Mouse (Mus musculus): ENCODE results near the gene Prps1. TPM values are rescaled to one million over a fixed set of nuclear protein-coding genes. Genes with fewer than 3 reads are reported as not detected.
A peak's percentile ranks its signal among the peaks of the same experiment; 100 is the strongest.
"Not testable (repeated sequence)": the region's sequence is repeated elsewhere in the genome, so short reads cannot be mapped to it uniquely, and the experiment has no call there.

Prps1 gene
- polyA plus RNA-seq, 1 experiment from 2014 or later: 96.9 TPM

DNA sequence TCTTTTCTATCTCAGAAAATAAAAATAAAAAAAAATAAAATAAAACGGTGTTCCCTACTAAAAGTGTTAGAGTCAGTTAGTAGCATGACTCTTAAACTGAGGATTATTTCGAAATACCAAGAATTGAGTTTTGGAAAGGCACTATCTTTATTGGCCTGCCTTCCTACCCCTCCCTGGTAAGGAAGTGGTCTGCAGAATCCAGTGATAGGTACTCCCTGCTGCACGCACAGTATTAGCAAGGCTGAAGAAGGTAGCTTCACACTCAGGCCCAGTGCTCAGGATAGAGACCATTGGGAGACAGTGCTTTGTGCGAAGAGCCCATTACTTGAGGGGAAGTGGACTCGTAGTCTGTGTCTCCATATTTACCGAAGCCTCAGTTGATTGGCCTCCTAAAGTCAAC, 21.8 kb downstream of the Prps1 start:
- Histone ChIP-seq H3K4me3 (no peak overlapping the region), H3K9me3 (no peaks in the 10 kb centered on the region), H3K36me3 (replicated peaks) (peaks cover 32% of the 10 kb centered on the region), H3K27me3 (ENCODE audit: poor library complexity, severe bottlenecking) (peaks cover 64% of the 10 kb centered on the region), H3K27ac (no peak overlapping the region), H3K4me1 (no peaks in the 10 kb centered on the region)
- WGBS: 93% methylated on average over 6 of the region's 6 CpGs
- DNase-seq (ENCODE audit: extremely low spot score, low spot score): no peak

DNA sequence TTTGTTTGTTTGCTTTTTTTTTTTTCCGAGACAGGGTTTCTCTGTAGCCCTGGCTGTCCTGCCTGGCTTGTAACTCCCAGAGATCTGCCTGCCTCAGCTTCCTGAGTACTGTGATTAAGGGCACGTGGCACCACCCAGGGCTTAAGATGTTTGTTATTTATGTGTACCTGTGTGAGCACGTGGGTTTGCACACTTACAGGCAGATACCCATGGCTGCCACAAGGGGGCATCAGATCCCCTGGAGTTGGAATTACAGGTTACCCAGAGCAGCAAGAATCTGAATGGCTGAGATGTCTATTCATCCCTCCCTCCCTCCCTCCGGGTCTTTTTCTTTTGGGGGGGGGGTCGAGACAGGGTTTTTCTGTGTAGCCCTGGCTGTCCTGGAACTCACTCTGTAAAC, 22.8 kb downstream of the Prps1 start:
- Histone ChIP-seq H3K27me3 (ENCODE audit: poor library complexity, severe bottlenecking) (peaks cover 62% of the 10 kb centered on the region), H3K9me3 (no peaks in the 10 kb centered on the region), H3K4me3 (no peak overlapping the region), H3K27ac (no peak overlapping the region), H3K4me1 (no peaks in the 10 kb centered on the region), H3K36me3 (replicated peaks) (peaks cover 22% of the 10 kb centered on the region)
- 59% methylated on average over 5 of the region's 5 CpGs for WGBS
- peak; percentile 19 for DNase-seq (ENCODE audit: extremely low spot score, low spot score)

DNA sequence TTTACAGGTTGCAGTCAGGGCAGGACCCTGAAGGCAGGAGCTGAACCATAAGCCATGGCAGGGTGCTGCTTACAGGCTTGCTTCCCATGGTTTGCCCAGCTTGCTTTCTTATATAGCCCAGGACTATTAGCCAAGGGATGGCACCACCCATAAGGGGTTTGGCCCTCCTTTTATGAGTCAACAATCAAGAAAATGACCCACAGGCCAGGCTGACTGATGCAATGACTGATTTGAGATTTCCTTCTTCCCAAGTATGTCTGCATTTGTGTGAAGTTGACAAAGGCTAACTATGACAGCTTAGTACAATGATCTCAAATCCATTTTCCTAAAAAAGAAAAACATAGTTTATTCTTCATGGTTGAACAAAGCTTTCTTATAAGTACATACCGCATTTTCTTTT, 32.8 kb downstream of the Prps1 start:
- H3K4me1 ChIP-seq: no peaks in the 10 kb centered on the region
- H3K9me3 ChIP-seq: no peaks in the 10 kb centered on the region
- peaks cover 91% of the 10 kb centered on the region for H3K27me3 ChIP-seq (ENCODE audit: poor library complexity, severe bottlenecking)
- 82% methylated on average over 1 of the region's 1 CpGs for WGBS
- DNase-seq (ENCODE audit: extremely low spot score, low spot score): no peak
- no peak overlapping the region for H3K4me3 ChIP-seq
- H3K36me3 ChIP-seq (replicated peaks): no peaks in the 10 kb centered on the region
- no peak overlapping the region for H3K27ac ChIP-seq

DNA sequence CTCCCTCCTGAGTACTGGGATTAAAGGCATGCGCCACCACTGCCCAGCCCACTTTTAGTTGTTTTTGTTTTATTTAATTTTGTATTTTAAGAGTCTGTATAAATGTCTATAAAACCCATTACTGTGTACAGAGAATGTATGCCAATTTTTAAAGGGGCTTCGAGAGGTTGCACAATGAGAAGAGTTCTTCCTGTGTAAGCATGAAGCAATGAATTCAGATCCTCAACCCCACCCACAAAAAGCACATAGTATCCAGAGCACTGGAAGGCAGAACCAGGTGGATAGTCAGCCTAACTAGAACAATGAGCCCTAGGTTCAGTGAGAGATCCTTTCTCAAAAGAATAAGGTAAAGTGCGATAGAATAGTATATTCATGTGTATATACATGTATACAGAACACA, 33.8 kb downstream of the Prps1 start:
- WGBS: 86% methylated on average over 3 of the region's 3 CpGs
- Histone ChIP-seq H3K27ac (no peak overlapping the region), H3K9me3 (no peaks in the 10 kb centered on the region), H3K4me1 (no peaks in the 10 kb centered on the region), H3K27me3 (ENCODE audit: poor library complexity, severe bottlenecking) (peaks cover 93% of the 10 kb centered on the region), H3K36me3 (replicated peaks) (no peaks in the 10 kb centered on the region), H3K4me3 (no peak overlapping the region)
- DNase-seq (ENCODE audit: extremely low spot score, low spot score): no peak

DNA sequence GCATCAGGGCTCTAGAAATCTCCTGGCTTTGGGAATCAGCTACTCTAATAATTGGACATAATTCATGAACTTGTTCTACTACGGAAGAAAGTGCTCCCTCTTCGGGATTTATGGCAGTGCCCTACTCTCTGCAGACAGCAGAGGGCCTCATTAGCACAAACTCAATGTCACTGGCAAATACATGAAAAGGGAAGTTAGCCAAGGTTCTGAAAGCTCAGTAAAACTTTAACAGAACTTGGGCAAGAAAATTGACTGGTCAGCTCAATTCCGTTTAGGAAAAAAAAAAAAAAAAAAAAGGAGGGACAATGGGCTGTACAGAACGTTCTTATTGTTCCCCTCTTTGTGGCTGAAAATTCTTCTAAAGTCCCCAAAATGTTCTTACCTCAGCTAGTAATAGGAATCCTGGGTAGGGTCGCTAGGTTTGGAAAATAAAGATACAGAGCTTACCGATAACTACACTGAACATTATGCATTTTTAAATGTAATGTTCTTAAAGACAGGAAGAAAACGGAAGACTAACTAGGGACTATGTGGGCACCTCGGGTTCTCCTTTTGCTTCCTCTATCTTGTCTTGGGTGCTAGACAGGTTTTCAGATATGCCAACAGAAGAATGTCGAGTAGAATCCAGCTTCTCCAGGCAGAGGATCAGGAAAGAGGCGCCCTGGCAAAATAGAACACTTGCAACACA, 35.6 kb downstream of the Prps1 start:
- H3K9me3 ChIP-seq: no peaks in the 10 kb centered on the region
- 65% methylated on average over 10 of the region's 10 CpGs for WGBS
- H3K4me3 ChIP-seq: no peak overlapping the region
- no peak for DNase-seq (ENCODE audit: extremely low spot score, low spot score)
- no peaks in the 10 kb centered on the region for H3K36me3 ChIP-seq (replicated peaks)
- H3K27me3 ChIP-seq (ENCODE audit: poor library complexity, severe bottlenecking): peaks cover 85% of the 10 kb centered on the region
- no peaks in the 10 kb centered on the region for H3K4me1 ChIP-seq
- H3K27ac ChIP-seq: no peak overlapping the region

DNA sequence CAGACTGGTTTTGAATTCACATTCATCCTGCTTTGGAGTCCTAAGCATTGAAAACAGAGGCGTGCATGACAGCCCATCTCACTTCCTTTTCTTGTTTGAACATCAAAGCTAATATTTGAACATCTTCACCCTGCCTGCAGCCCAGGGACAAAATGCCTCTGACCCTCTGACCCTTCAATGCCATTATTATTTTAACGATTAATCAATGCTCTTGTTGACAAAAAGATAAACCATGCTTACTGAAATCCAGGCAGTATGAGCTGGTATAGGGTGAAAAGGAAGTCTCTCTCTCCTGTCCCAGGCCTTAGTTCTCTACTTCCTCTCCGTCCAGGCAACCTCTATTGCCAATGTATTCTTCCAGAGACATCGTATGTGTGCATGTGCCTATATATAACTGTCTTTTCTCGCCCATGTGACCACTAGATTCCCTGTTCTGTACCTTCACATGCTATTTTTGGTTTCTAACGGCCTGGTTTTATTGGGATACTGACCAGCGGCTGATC, 37.2 kb downstream of the Prps1 start:
- no peak overlapping the region for H3K4me3 ChIP-seq
- H3K27ac ChIP-seq: no peak overlapping the region
- 75% methylated on average over 7 of the region's 7 CpGs for WGBS
- no peaks in the 10 kb centered on the region for H3K4me1 ChIP-seq
- no peak for DNase-seq (ENCODE audit: extremely low spot score, low spot score)
- no peaks in the 10 kb centered on the region for H3K36me3 ChIP-seq (replicated peaks)
- H3K9me3 ChIP-seq: no peaks in the 10 kb centered on the region
- peaks cover 87% of the 10 kb centered on the region for H3K27me3 ChIP-seq (ENCODE audit: poor library complexity, severe bottlenecking)

DNA sequence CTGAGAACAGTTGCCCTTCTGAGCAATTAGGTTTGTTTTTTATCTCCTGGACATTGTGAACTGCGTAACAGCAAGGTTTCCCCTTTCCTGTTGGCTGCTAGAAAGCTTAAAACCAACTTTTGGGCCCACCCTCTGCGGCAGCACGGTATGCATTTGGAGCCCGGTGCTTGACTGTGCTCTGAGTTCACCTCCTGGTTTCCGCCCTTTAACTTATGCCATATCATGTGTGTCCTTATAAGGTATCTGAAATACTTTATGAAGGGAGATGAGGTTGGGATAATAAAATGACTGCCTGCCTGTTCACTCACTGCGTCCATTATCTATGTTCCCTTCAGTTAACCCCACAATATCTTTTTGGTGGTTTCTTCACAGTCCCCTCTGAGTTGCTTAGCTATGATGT, 37.8 kb downstream of the Prps1 start:
- H3K4me3 ChIP-seq: no peak overlapping the region
- peaks cover 85% of the 10 kb centered on the region for H3K27me3 ChIP-seq (ENCODE audit: poor library complexity, severe bottlenecking)
- no peaks in the 10 kb centered on the region for H3K9me3 ChIP-seq
- 88% methylated on average over 6 of the region's 6 CpGs for WGBS
- no peaks in the 10 kb centered on the region for H3K4me1 ChIP-seq
- no peaks in the 10 kb centered on the region for H3K36me3 ChIP-seq (replicated peaks)
- H3K27ac ChIP-seq: no peak overlapping the region
- DNase-seq (ENCODE audit: extremely low spot score, low spot score): no peak

DNA sequence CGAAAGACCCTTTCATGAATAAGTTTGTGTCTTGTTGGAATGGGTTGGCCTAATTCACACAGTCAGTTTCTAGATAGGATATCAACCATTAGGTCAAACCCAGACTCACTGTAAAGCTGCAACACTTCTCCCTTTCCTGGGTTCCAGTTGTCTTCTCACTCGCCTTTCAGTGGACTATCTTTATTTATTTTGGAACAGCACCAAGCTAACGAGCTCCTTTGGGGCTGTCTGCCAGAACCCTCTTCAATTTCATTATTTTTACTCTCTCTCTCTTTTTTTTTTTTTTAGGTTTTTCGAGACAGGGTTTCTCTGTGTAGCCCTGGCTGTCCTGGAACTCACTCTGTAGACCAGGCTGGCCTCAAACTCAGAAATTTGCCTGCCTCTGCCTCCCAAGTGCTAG, 42.0 kb downstream of the Prps1 start:
- H3K4me3 ChIP-seq; H3K9me3 ChIP-seq; H3K36me3 ChIP-seq (replicated peaks); H3K4me1 ChIP-seq; H3K27ac ChIP-seq; DNase-seq (ENCODE audit: extremely low spot score, low spot score): not testable (repeated sequence)
- 77% methylated on average over 4 of the region's 4 CpGs for WGBS
- H3K27me3 ChIP-seq (ENCODE audit: poor library complexity, severe bottlenecking): peaks cover 81% of the 10 kb centered on the region

DNA sequence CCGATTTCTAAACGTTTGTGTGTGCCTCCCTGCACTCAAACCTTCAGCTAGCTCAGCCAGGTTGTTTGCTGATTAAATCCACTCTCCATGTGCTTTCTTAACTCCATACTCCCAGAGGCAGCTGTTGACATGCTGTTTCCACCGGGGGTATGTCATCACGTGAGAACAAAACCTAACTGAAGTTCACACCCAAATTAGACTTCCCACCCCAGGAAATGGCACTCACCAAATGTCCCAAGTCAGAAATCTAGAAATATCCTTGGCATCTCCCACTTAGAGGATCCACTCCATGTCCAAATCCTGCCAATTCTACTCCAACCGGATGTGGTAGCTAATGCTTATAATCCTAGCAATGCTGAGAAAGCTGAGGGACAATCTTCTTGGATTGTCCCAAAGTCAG, 43.9 kb downstream of the Prps1 start:
- WGBS: 85% methylated on average over 5 of the region's 5 CpGs
- Histone ChIP-seq H3K4me1 (no peaks in the 10 kb centered on the region), H3K27me3 (ENCODE audit: poor library complexity, severe bottlenecking) (peaks cover 82% of the 10 kb centered on the region), H3K9me3 (no peaks in the 10 kb centered on the region), H3K36me3 (replicated peaks) (no peaks in the 10 kb centered on the region), H3K27ac (no peak overlapping the region), H3K4me3 (no peak overlapping the region)
- DNase-seq (ENCODE audit: extremely low spot score, low spot score): no peak

DNA sequence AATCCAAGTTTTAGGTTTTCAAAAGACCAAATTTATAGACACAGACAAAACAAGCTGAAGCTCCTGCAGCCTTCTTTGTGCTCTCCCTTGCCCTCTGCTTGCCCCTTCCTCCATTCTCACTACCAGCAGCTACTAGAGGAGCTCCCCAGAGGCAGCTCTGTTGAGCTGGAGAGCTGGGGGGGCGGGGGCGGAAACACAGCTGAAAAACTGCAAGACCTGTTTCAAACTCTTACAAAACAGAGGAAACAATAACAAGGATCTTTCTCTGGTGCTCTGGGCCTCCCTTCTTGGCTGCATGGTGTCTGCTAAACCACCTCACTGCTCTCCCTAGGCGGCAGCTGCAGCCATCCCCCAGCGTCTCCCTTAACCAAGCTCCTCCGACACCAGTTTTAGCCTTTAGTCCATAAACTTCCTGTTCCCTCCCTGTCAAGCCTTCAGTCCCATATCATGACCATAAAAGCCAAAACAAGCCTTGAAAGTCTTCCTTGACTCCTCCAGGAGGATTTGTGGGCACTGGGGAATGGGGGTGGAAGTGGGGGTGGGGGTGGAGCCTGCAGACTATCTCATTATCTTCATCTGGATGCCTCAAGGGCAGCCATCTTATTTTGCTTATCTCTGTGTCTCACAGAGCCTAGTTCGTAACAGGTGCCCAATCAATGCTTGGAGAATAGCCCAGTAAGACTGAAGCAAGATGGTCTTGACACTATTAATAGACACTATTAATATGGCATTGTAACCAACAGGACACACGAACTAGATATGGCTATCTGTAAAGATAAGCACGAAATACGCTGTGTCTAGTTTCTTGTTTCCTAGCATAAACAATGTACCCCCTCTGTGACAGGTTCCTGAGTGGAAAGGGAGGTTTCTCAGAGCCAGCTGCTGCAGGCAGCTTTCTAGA, 45.2 kb downstream of the Prps1 start:
- Histone ChIP-seq H3K27me3 (ENCODE audit: poor library complexity, severe bottlenecking) (peaks cover 88% of the 10 kb centered on the region), H3K4me1 (peaks cover 9% of the 10 kb centered on the region), H3K4me3 (no peak overlapping the region), H3K36me3 (replicated peaks) (no peaks in the 10 kb centered on the region), H3K9me3 (no peaks in the 10 kb centered on the region), H3K27ac (no peak overlapping the region)
- no peak for DNase-seq (ENCODE audit: extremely low spot score, low spot score)
- WGBS: 74% methylated on average over 9 of the region's 9 CpGs

DNA sequence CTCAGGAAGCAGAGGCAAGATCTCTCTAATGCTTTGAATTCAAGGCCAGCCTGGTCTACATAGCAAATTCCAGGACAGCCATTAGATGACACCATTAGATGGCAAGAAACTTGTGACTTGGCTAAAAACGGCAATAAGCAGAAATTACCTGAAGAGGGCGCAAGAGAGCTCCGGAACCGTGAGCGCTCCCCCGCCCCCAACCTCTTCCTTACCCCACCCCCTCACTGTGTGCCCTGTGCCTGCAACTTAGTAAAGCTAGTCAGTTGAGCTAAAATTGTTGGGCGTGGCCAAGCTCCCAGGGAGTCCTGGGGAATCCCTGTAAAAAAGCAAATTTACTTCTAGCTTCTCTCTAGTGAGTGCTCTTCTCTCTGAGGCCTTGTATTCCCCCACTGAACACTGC, 47.5 kb downstream of the Prps1 start:
- Histone ChIP-seq H3K4me3 (no peak overlapping the region), H3K27ac (no peak overlapping the region), H3K4me1 (peaks cover 9% of the 10 kb centered on the region), H3K27me3 (ENCODE audit: poor library complexity, severe bottlenecking) (peaks cover 92% of the 10 kb centered on the region), H3K36me3 (replicated peaks) (no peaks in the 10 kb centered on the region), H3K9me3 (no peaks in the 10 kb centered on the region)
- 14% methylated on average over 7 of the region's 7 CpGs for WGBS
- DNase-seq (ENCODE audit: extremely low spot score, low spot score): peak; percentile 44

DNA sequence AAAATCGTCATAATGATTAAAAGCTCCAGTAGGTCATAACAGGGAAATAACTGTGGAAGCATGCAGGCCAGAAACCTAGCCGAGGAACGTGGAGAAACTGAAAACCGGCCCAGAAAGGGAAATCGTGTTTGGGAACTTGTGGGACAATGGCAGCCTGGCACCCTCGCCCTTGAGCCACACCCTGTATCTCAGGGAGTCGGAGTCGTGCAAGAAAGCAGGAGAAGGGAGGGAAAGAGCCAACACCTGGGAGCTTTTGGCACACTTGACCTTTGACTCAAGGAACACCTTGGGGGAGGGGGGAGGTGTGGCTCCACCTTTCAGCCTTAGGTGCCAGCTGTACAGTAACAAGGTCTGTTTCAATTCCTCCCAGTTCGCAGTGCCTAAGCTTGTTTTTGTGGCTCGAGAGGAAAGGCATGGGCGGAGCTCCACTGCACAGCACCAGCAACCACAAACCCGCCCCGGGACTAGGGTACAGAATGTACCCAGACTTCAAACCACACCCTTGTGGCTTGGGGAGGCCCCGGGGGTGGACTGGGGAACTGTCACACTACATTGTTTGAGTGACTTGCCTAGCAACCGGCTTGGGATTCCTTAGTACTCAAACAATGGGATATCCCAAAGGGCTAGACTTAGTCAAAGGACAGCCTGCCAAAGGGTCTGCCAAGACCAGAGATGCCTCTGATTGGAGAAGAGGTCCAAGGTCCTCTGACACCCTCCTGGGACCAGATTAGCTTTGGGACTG, 49.3 kb downstream of the Prps1 start:
- Histone ChIP-seq H3K9me3 (no peaks in the 10 kb centered on the region), H3K27ac (no peak overlapping the region), H3K4me1 (peaks cover 18% of the 10 kb centered on the region), H3K4me3 (no peak overlapping the region), H3K27me3 (ENCODE audit: poor library complexity, severe bottlenecking) (peaks cover 90% of the 10 kb centered on the region), H3K36me3 (replicated peaks) (no peaks in the 10 kb centered on the region)
- DNase-seq (ENCODE audit: extremely low spot score, low spot score): no peak
- WGBS: 52% methylated on average over 15 of the region's 15 CpGs

All from forebrain, embryonic 10.5 days (tissue).